Mouse (Mus musculus): ENCODE measurements around the gene Mutyh. TPM values are rescaled to one million over a fixed set of nuclear protein-coding genes. Genes with fewer than 3 reads are reported as not detected.
"Not testable (repeated sequence)": the region's sequence is repeated elsewhere in the genome, so short reads cannot be mapped to it uniquely, and the experiment has no call there.

The Mutyh gene
- polyA plus RNA-seq, 1 experiment from 2014 or later = 9.9 TPM

DNA sequence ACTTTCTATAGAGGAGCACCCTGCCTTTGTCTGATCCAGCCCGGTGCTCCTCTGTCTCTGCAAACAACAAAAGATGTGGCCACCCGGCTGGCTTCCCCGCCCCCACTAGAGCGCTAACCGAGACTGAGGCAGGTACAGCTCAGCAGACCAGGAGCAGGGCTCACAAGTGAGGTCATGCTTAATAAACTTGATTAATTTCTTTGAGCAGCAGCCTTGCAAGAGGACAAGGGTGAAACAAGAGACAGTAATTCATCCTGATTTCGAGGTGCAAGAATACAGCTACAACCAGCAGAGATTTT lies 22.5 kb downstream of the Mutyh start:
- H3K36me3 ChIP-seq (ENCODE audit: control insufficient read depth, insufficient read depth) = no peaks in the 10 kb centered on the region
- no peaks in the 10 kb centered on the region for H3K27me3 ChIP-seq (ENCODE audit: control insufficient read depth, insufficient read depth, low read length)
- H3K9ac ChIP-seq (ENCODE audit: low read length) = no peak overlapping the region
- H3K27ac ChIP-seq (ENCODE audit: low read length) = no peak overlapping the region
- H3K4me1 ChIP-seq (ENCODE audit: control insufficient read depth, insufficient read depth, low read length) = peaks cover 5% of the 10 kb centered on the region; the same call in 1 of the 2 replicates
- no peaks in the 10 kb centered on the region for H3K9me3 ChIP-seq (replicated peaks; ENCODE audit: control insufficient read depth, low read length)
- H3K4me3 ChIP-seq (ENCODE audit: low read length) = no peak overlapping the region
- no peak overlapping the region for H3K4me2 ChIP-seq (ENCODE audit: low read depth, low read length)
- ATAC-seq (replicated peaks; ENCODE audit: extremely low read depth, insufficient read depth, low FRiP score) = no peak
- 39% methylated on average over 6 of the region's 6 CpGs for WGBS

- WGBS = 47% methylated on average over 2 of the region's 2 CpGs
These were observed 31.5 kb downstream of the Mutyh start for GRCm38 (mm10) chr4:116838999-116839398.

GRCm38 (mm10) chr4:116840096-116840495 lies 32.6 kb downstream of the Mutyh start:
- 9% methylated on average over 20 of the region's 29 CpGs for WGBS
- not testable (repeated sequence) for H3K36me3 ChIP-seq (ENCODE audit: control insufficient read depth, insufficient read depth); H3K4me1 ChIP-seq (ENCODE audit: control insufficient read depth, insufficient read depth, low read length); H3K27ac ChIP-seq (ENCODE audit: low read length); ATAC-seq (replicated peaks; ENCODE audit: extremely low read depth, insufficient read depth, low FRiP score); H3K9me3 ChIP-seq (replicated peaks; ENCODE audit: control insufficient read depth, low read length)
- peak overlapping the region; percentile 50 for H3K4me2 ChIP-seq (ENCODE audit: low read depth, low read length)
- H3K27me3 ChIP-seq (ENCODE audit: control insufficient read depth, insufficient read depth, low read length) = peaks cover 11% of the 10 kb centered on the region
- 0 out of 2 replicates have a peak overlapping the region, but pooled peaks have one; percentile 11 for H3K9ac ChIP-seq (ENCODE audit: low read length)
- H3K4me3 ChIP-seq (ENCODE audit: low read length) = peak overlapping the region; percentile 29; the same call in 1 of the 2 replicates

More at GRCm38 (mm10) chr4:116838999-116839398, 31.5 kb downstream of the Mutyh start:
- ATAC-seq (replicated peaks; ENCODE audit: extremely low read depth, insufficient read depth, low FRiP score) = no peak
- H3K9me3 ChIP-seq (replicated peaks; ENCODE audit: control insufficient read depth, low read length) = no peaks in the 10 kb centered on the region
- H3K4me2 ChIP-seq (ENCODE audit: low read depth, low read length) = no peak overlapping the region
- H3K36me3 ChIP-seq (ENCODE audit: control insufficient read depth, insufficient read depth) = no peaks in the 10 kb centered on the region
- H3K9ac ChIP-seq (ENCODE audit: low read length) = no peak overlapping the region
- no peak overlapping the region for H3K4me3 ChIP-seq (ENCODE audit: low read length)
- peaks cover 11% of the 10 kb centered on the region for H3K27me3 ChIP-seq (ENCODE audit: control insufficient read depth, insufficient read depth, low read length)
- no peak overlapping the region for H3K27ac ChIP-seq (ENCODE audit: low read length)
- H3K4me1 ChIP-seq (ENCODE audit: control insufficient read depth, insufficient read depth, low read length) = no peaks in the 10 kb centered on the region

DNA sequence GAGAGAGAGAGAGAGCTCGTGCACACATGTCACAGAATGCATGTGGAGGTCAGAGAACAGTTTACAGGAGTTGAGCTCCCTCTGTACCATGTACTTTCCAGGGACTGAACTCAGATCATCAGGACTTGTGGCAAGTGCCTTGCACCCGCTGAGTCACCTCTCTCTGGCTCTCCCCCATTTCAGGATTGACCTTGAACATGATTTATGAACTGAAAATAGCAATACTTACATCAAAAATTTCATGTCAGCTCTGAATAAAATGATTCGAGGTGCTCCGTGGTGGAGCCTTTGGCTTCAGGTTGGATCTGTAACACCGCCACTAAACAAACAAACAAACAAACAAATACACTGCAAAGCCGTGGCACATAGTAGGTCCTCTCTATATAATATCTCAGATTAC lies 33.3 kb downstream of the Mutyh start:
- no peak overlapping the region for H3K27ac ChIP-seq (ENCODE audit: low read length)
- H3K4me2 ChIP-seq (ENCODE audit: low read depth, low read length) = no peak overlapping the region
- no peaks in the 10 kb centered on the region for H3K36me3 ChIP-seq (ENCODE audit: control insufficient read depth, insufficient read depth)
- H3K9ac ChIP-seq (ENCODE audit: low read length) = no peak overlapping the region
- no peaks in the 10 kb centered on the region; the same call in 1 of the 2 replicates for H3K9me3 ChIP-seq (replicated peaks; ENCODE audit: control insufficient read depth, low read length)
- no peaks in the 10 kb centered on the region for H3K4me1 ChIP-seq (ENCODE audit: control insufficient read depth, insufficient read depth, low read length)
- 86% methylated on average over 6 of the region's 6 CpGs for WGBS
- H3K27me3 ChIP-seq (ENCODE audit: control insufficient read depth, insufficient read depth, low read length) = peaks cover 11% of the 10 kb centered on the region
- no peak overlapping the region for H3K4me3 ChIP-seq (ENCODE audit: low read length)
- ATAC-seq (replicated peaks; ENCODE audit: extremely low read depth, insufficient read depth, low FRiP score) = no peak

GRCm38 (mm10) chr4:116844324-116844723 lies 36.8 kb downstream of the Mutyh start:
- Histone ChIP-seq H3K36me3 (ENCODE audit: control insufficient read depth, insufficient read depth) (no peaks in the 10 kb centered on the region), H3K4me1 (ENCODE audit: control insufficient read depth, insufficient read depth, low read length) (no peaks in the 10 kb centered on the region)
- 95% methylated on average over 3 of the region's 3 CpGs for WGBS

DNA sequence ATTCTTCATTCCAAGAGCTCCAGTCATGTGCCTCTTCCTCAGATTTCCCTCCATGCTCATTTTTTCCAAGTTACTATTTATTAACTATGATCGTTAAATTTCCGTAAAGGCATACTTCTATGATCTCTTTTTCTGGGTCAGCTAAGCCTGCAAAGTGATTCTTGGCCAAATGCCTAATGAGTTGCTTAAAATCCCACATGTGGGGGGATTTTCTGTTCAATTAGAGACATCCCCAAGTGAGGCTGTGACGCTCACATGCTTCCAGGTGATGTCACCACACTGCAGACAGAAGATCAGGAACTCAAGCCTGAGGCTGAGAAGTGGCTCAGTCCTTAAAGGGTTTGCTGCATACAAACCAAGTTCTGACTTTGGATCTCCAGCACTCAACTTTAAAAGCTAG lies 42.4 kb downstream of the Mutyh start:
- Histone ChIP-seq H3K9me3 (replicated peaks; ENCODE audit: control insufficient read depth, low read length) (no peaks in the 10 kb centered on the region), H3K4me3 (ENCODE audit: low read length) (no peak overlapping the region), H3K9ac (ENCODE audit: low read length) (no peak overlapping the region), H3K4me2 (ENCODE audit: low read depth, low read length) (no peak overlapping the region), H3K36me3 (ENCODE audit: control insufficient read depth, insufficient read depth) (no peaks in the 10 kb centered on the region), H3K27ac (ENCODE audit: low read length) (no peak overlapping the region), H3K4me1 (ENCODE audit: control insufficient read depth, insufficient read depth, low read length) (no peaks in the 10 kb centered on the region), H3K27me3 (ENCODE audit: control insufficient read depth, insufficient read depth, low read length) (no peaks in the 10 kb centered on the region)
- 84% methylated on average over 3 of the region's 3 CpGs for WGBS
- no peak for ATAC-seq (replicated peaks; ENCODE audit: extremely low read depth, insufficient read depth, low FRiP score)

More at GRCm38 (mm10) chr4:116844324-116844723, 36.8 kb downstream of the Mutyh start:
- no peak for ATAC-seq (replicated peaks; ENCODE audit: extremely low read depth, insufficient read depth, low FRiP score)
- Histone ChIP-seq H3K9ac (ENCODE audit: low read length) (no peak overlapping the region), H3K4me3 (ENCODE audit: low read length) (no peak overlapping the region), H3K27ac (ENCODE audit: low read length) (no peak overlapping the region), H3K9me3 (replicated peaks; ENCODE audit: control insufficient read depth, low read length) (no peaks in the 10 kb centered on the region; the same call in 1 of the 2 replicates), H3K27me3 (ENCODE audit: control insufficient read depth, insufficient read depth, low read length) (peaks cover 8% of the 10 kb centered on the region), H3K4me2 (ENCODE audit: low read depth, low read length) (no peak overlapping the region)

DNA sequence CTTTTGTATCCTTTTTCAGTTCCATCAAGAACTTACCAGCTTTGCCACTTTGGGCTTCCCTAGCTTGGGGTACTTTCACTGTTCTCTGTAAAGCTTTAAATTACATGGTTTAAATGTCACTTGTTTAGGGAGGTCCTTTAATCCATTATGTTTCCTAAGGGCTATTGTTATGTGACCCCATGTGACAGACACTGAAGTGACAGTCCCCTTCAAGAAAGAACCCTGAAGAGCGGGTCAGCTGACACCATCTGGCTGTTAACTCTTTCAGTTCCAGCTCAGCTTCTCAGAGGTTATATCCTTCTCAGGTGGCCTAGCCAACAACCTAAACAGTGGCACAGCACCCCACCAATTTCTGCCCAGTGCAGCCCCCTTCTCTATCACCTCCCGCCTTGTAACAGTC lies 46.8 kb downstream of the Mutyh start:
- ATAC-seq (replicated peaks; ENCODE audit: extremely low read depth, insufficient read depth, low FRiP score) = no peak
- Histone ChIP-seq H3K4me2 (ENCODE audit: low read depth, low read length) (no peak overlapping the region), H3K27ac (ENCODE audit: low read length) (no peak overlapping the region), H3K9me3 (replicated peaks; ENCODE audit: control insufficient read depth, low read length) (no peaks in the 10 kb centered on the region), H3K9ac (ENCODE audit: low read length) (no peak overlapping the region), H3K36me3 (ENCODE audit: control insufficient read depth, insufficient read depth) (no peaks in the 10 kb centered on the region), H3K4me3 (ENCODE audit: low read length) (no peak overlapping the region), H3K4me1 (ENCODE audit: control insufficient read depth, insufficient read depth, low read length) (no peaks in the 10 kb centered on the region), H3K27me3 (ENCODE audit: control insufficient read depth, insufficient read depth, low read length) (no peaks in the 10 kb centered on the region)
- 19% methylated on average over 2 of the region's 2 CpGs for WGBS

- WGBS = 90% methylated on average over 10 of the region's 10 CpGs
- H3K27me3 ChIP-seq (ENCODE audit: control insufficient read depth, insufficient read depth, low read length) = no peaks in the 10 kb centered on the region
- H3K27ac ChIP-seq (ENCODE audit: low read length) = no peak overlapping the region
- H3K9me3 ChIP-seq (replicated peaks; ENCODE audit: control insufficient read depth, low read length) = no peaks in the 10 kb centered on the region
- H3K36me3 ChIP-seq (ENCODE audit: control insufficient read depth, insufficient read depth) = no peaks in the 10 kb centered on the region
- no peak overlapping the region for H3K4me2 ChIP-seq (ENCODE audit: low read depth, low read length)
- H3K9ac ChIP-seq (ENCODE audit: low read length) = no peak overlapping the region
- no peak overlapping the region for H3K4me3 ChIP-seq (ENCODE audit: low read length)
- H3K4me1 ChIP-seq (ENCODE audit: control insufficient read depth, insufficient read depth, low read length) = no peaks in the 10 kb centered on the region
- no peak for ATAC-seq (replicated peaks; ENCODE audit: extremely low read depth, insufficient read depth, low FRiP score)
These were observed 49.7 kb downstream of the Mutyh start for GRCm38 (mm10) chr4:116857203-116857602.

DNA sequence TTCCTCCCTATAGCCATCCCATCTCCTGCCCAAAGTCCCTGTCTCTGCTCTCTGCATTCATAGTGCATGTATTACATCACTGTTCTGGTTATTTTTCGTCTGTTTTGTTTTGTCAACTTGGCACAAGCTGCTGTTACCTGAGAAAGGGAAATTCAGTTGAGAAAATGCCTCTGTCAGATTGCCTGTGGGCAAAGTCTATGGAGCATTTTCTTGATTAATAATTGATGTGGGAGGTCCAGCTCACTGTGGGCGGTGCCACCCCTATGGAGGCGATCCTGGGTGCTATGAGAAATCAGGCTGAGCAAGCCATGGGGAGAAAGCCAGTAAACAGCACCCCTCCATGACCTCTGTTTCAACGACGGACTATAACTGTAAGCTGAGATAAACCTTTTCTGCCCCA lies 52.2 kb downstream of the Mutyh start:
- Histone ChIP-seq H3K27ac (ENCODE audit: low read length) (no peak overlapping the region), H3K4me3 (ENCODE audit: low read length) (no peak overlapping the region), H3K27me3 (ENCODE audit: control insufficient read depth, insufficient read depth, low read length) (no peaks in the 10 kb centered on the region), H3K36me3 (ENCODE audit: control insufficient read depth, insufficient read depth) (no peaks in the 10 kb centered on the region), H3K4me2 (ENCODE audit: low read depth, low read length) (no peak overlapping the region), H3K4me1 (ENCODE audit: control insufficient read depth, insufficient read depth, low read length) (no peaks in the 10 kb centered on the region), H3K9me3 (replicated peaks; ENCODE audit: control insufficient read depth, low read length) (no peaks in the 10 kb centered on the region), H3K9ac (ENCODE audit: low read length) (no peak overlapping the region)
- ATAC-seq (replicated peaks; ENCODE audit: extremely low read depth, insufficient read depth, low FRiP score) = no peak
- 66% methylated on average over 5 of the region's 5 CpGs for WGBS

GRCm38 (mm10) chr4:116862023-116862422 lies 54.5 kb downstream of the Mutyh start:
- 45% methylated on average over 8 of the region's 8 CpGs for WGBS
- no peak overlapping the region for H3K27ac ChIP-seq (ENCODE audit: low read length)
- no peaks in the 10 kb centered on the region for H3K36me3 ChIP-seq (ENCODE audit: control insufficient read depth, insufficient read depth)
- no peaks in the 10 kb centered on the region for H3K27me3 ChIP-seq (ENCODE audit: control insufficient read depth, insufficient read depth, low read length)
- H3K9me3 ChIP-seq (replicated peaks; ENCODE audit: control insufficient read depth, low read length) = no peaks in the 10 kb centered on the region
- ATAC-seq (replicated peaks; ENCODE audit: extremely low read depth, insufficient read depth, low FRiP score) = no peak
- H3K4me1 ChIP-seq (ENCODE audit: control insufficient read depth, insufficient read depth, low read length) = no peaks in the 10 kb centered on the region
- no peak overlapping the region for H3K9ac ChIP-seq (ENCODE audit: low read length)
- H3K4me2 ChIP-seq (ENCODE audit: low read depth, low read length) = no peak overlapping the region
- no peak overlapping the region for H3K4me3 ChIP-seq (ENCODE audit: low read length)
